Mouse (Mus musculus): ENCODE measurements around the gene Eml4. TPM values are rescaled to one million over a fixed set of nuclear protein-coding genes. Genes with fewer than 3 reads are reported as not detected.

The Eml4 gene
- polyA plus RNA-seq, 1 experiment: 22.1 TPM

GRCm38 (mm10) chr17:83466697-83467251, 116.0 kb downstream of the Eml4 start:
- Histone ChIP-seq H3K4me1 (ENCODE audit: control insufficient read depth, insufficient read depth, low read length) (no peaks in the 10 kb centered on the region), H3K27ac (ENCODE audit: insufficient read depth, low read length) (no peak overlapping the region), H3K4me3 (ENCODE audit: insufficient read depth, low read length) (no peak overlapping the region)
- no peak for TF ChIP-seq POLR2A (IDR thresholded peaks at IDR 0.05; ENCODE audit: extremely low read depth, insufficient read depth, low read length)
- no peak for TF ChIP-seq CTCF (IDR thresholded peaks at IDR 0.05; ENCODE audit: extremely low read depth, insufficient read depth, low read length)

- H3K27ac ChIP-seq (ENCODE audit: insufficient read depth, low read length): no peak overlapping the region
- TF ChIP-seq POLR2A (IDR thresholded peaks at IDR 0.05; ENCODE audit: extremely low read depth, insufficient read depth, low read length) (no peak), CTCF (IDR thresholded peaks at IDR 0.05; ENCODE audit: extremely low read depth, insufficient read depth, low read length) (no peak)
- no peak overlapping the region for H3K4me3 ChIP-seq (ENCODE audit: insufficient read depth, low read length)
- H3K4me1 ChIP-seq (ENCODE audit: control insufficient read depth, insufficient read depth, low read length): no peaks in the 10 kb centered on the region
Observed at GRCm38 (mm10) chr17:83469586-83469985, 118.9 kb downstream of the Eml4 start.

GRCm38 (mm10) chr17:83477089-83477488, 126.4 kb downstream of the Eml4 start:
- Histone ChIP-seq H3K27ac (ENCODE audit: insufficient read depth, low read length) (no peak overlapping the region), H3K4me1 (ENCODE audit: control insufficient read depth, insufficient read depth, low read length) (no peaks in the 10 kb centered on the region), H3K4me3 (ENCODE audit: insufficient read depth, low read length) (no peak overlapping the region)
- TF ChIP-seq CTCF (IDR thresholded peaks at IDR 0.05; ENCODE audit: extremely low read depth, insufficient read depth, low read length) (no peak), POLR2A (IDR thresholded peaks at IDR 0.05; ENCODE audit: extremely low read depth, insufficient read depth, low read length) (no peak)

GRCm38 (mm10) chr17:83481551-83481950, 130.8 kb downstream of the Eml4 start:
- H3K27ac ChIP-seq (ENCODE audit: insufficient read depth, low read length): no peak overlapping the region
- H3K4me3 ChIP-seq (ENCODE audit: insufficient read depth, low read length): no peak overlapping the region
- no peaks in the 10 kb centered on the region for H3K4me1 ChIP-seq (ENCODE audit: control insufficient read depth, insufficient read depth, low read length)
- TF ChIP-seq POLR2A (IDR thresholded peaks at IDR 0.05; ENCODE audit: extremely low read depth, insufficient read depth, low read length) (no peak), CTCF (IDR thresholded peaks at IDR 0.05; ENCODE audit: extremely low read depth, insufficient read depth, low read length) (no peak)

GRCm38 (mm10) chr17:83482817-83483536, 132.2 kb downstream of the Eml4 start:
- Histone ChIP-seq H3K27ac (ENCODE audit: insufficient read depth, low read length) (no peak overlapping the region), H3K4me1 (ENCODE audit: control insufficient read depth, insufficient read depth, low read length) (no peaks in the 10 kb centered on the region), H3K4me3 (ENCODE audit: insufficient read depth, low read length) (no peak overlapping the region)
- TF ChIP-seq CTCF (IDR thresholded peaks at IDR 0.05; ENCODE audit: extremely low read depth, insufficient read depth, low read length) (no peak), POLR2A (IDR thresholded peaks at IDR 0.05; ENCODE audit: extremely low read depth, insufficient read depth, low read length) (no peak)

- TF ChIP-seq POLR2A (IDR thresholded peaks at IDR 0.05; ENCODE audit: extremely low read depth, insufficient read depth, low read length) (no peak), CTCF (IDR thresholded peaks at IDR 0.05; ENCODE audit: extremely low read depth, insufficient read depth, low read length) (no peak)
- Histone ChIP-seq H3K4me3 (ENCODE audit: insufficient read depth, low read length) (no peak overlapping the region), H3K27ac (ENCODE audit: insufficient read depth, low read length) (no peak overlapping the region), H3K4me1 (ENCODE audit: control insufficient read depth, insufficient read depth, low read length) (no peaks in the 10 kb centered on the region)
Observed at GRCm38 (mm10) chr17:83483784-83484183, 133.1 kb downstream of the Eml4 start.

GRCm38 (mm10) chr17:83487762-83488161, 137.0 kb downstream of the Eml4 start:
- H3K4me1 ChIP-seq (ENCODE audit: control insufficient read depth, insufficient read depth, low read length): no peaks in the 10 kb centered on the region
- H3K4me3 ChIP-seq (ENCODE audit: insufficient read depth, low read length): no peak overlapping the region
- H3K27ac ChIP-seq (ENCODE audit: insufficient read depth, low read length): no peak overlapping the region
- TF ChIP-seq POLR2A (IDR thresholded peaks at IDR 0.05; ENCODE audit: extremely low read depth, insufficient read depth, low read length): no peak
- TF ChIP-seq CTCF (IDR thresholded peaks at IDR 0.05; ENCODE audit: extremely low read depth, insufficient read depth, low read length): no peak

GRCm38 (mm10) chr17:83498889-83499288, 148.2 kb downstream of the Eml4 start:
- H3K4me1 ChIP-seq (ENCODE audit: control insufficient read depth, insufficient read depth, low read length): no peaks in the 10 kb centered on the region
- no peak overlapping the region for H3K4me3 ChIP-seq (ENCODE audit: insufficient read depth, low read length)
- no peak for TF ChIP-seq CTCF (IDR thresholded peaks at IDR 0.05; ENCODE audit: extremely low read depth, insufficient read depth, low read length)
- TF ChIP-seq POLR2A (IDR thresholded peaks at IDR 0.05; ENCODE audit: extremely low read depth, insufficient read depth, low read length): no peak
- H3K27ac ChIP-seq (ENCODE audit: insufficient read depth, low read length): no peak overlapping the region

GRCm38 (mm10) chr17:83499692-83500091, 149.0 kb downstream of the Eml4 start:
- Histone ChIP-seq H3K4me1 (ENCODE audit: control insufficient read depth, insufficient read depth, low read length) (no peaks in the 10 kb centered on the region), H3K27ac (ENCODE audit: insufficient read depth, low read length) (no peak overlapping the region), H3K4me3 (ENCODE audit: insufficient read depth, low read length) (no peak overlapping the region)
- no peak for TF ChIP-seq POLR2A (IDR thresholded peaks at IDR 0.05; ENCODE audit: extremely low read depth, insufficient read depth, low read length)
- TF ChIP-seq CTCF (IDR thresholded peaks at IDR 0.05; ENCODE audit: extremely low read depth, insufficient read depth, low read length): no peak

- Histone ChIP-seq H3K4me3 (ENCODE audit: insufficient read depth, low read length) (no peak overlapping the region), H3K4me1 (ENCODE audit: control insufficient read depth, insufficient read depth, low read length) (no peaks in the 10 kb centered on the region), H3K27ac (ENCODE audit: insufficient read depth, low read length) (no peak overlapping the region)
- TF ChIP-seq CTCF (IDR thresholded peaks at IDR 0.05; ENCODE audit: extremely low read depth, insufficient read depth, low read length) (no peak), POLR2A (IDR thresholded peaks at IDR 0.05; ENCODE audit: extremely low read depth, insufficient read depth, low read length) (no peak)
Observed at GRCm38 (mm10) chr17:83503693-83504092, 153.0 kb downstream of the Eml4 start.

Measured in cortical plate, adult 2 months (tissue).